Mouse (Mus musculus) ES-E14 (cell line): Measurements from ENCODE around the gene Cfap300. TPM values are rescaled to one million over a fixed set of nuclear protein-coding genes. Genes with fewer than 3 reads are reported as not detected.

Experiments
- DNase-seq: peaks from one replicate; pipeline ENCODE4 v3.0.0-alpha.2; 2013; ENCODE audit warnings: low read depth, low spot score
- H3K27ac ChIP-seq: 2 replicates; pipeline ENCODE4 v1.5.1; 2012; ENCODE audit warnings: low read depth, mild to moderate bottlenecking, low read length, moderate library complexity, mixed read lengths; ENCODE audit not compliant: poor library complexity, insufficient read depth, severe bottlenecking
- H3K36me3 ChIP-seq: 2 replicates; pipeline ENCODE4 v1.6.1; 2012; ENCODE audit warnings: mild to moderate bottlenecking, low read length, moderate library complexity, mixed read lengths; ENCODE audit not compliant: control insufficient read depth, poor library complexity, insufficient read depth, severe bottlenecking
- H3K4me1 ChIP-seq, 2 experiments: fragments of 150-350 bp in 1 of 2; sonication (generic) in 1 of 2; 2 replicates each; pipeline ENCODE4 v1.6.1; 2012; ENCODE audit warnings: low read length in 2 of 2, mild to moderate bottlenecking in 1 of 2, mixed read lengths in 1 of 2; ENCODE audit not compliant: control insufficient read depth in 2 of 2, insufficient read depth in 2 of 2, poor library complexity in 1 of 2
- H3K4me3 ChIP-seq, 2 experiments: fragments of 150-350 bp in 1 of 2; sonication (generic) in 1 of 2; 2 replicates each; pipeline ENCODE4 v1.5.1; 2012; ENCODE audit warnings: low read length in 2 of 2, low read depth in 1 of 2, mild to moderate bottlenecking in 1 of 2, mixed read lengths in 1 of 2; ENCODE audit not compliant: insufficient read depth in 1 of 2, poor library complexity in 1 of 2, severe bottlenecking in 1 of 2
- H3K9ac ChIP-seq: 2 replicates; pipeline ENCODE4 v1.6.1; 2012; ENCODE audit warnings: low read depth, mild to moderate bottlenecking, low read length, mixed read lengths; ENCODE audit not compliant: poor library complexity, insufficient read depth, severe bottlenecking
- H3K9me3 ChIP-seq: fragments of 150-350 bp; sonication (generic); 2 replicates; pipeline ENCODE4 v1.6.1; 2012; ENCODE audit warnings: low read depth, mild to moderate bottlenecking, low read length; ENCODE audit not compliant: control insufficient read depth, insufficient read depth
- CHD2 ChIP-seq: IDR thresholded peaks from 2 replicates; pipeline ENCODE4 v1.6.1; 2014; ENCODE audit warnings: mild to moderate bottlenecking, low read depth, low read length, inconsistent platforms
- HCFC1 ChIP-seq: IDR thresholded peaks from 2 replicates; pipeline ENCODE4 v1.6.1; 2012; ENCODE audit warnings: low read length, inconsistent platforms, borderline replicate concordance; ENCODE audit not compliant: insufficient read depth
- MAFK ChIP-seq: IDR thresholded peaks from 2 replicates; pipeline ENCODE4 v1.6.1; 2014; ENCODE audit warnings: mild to moderate bottlenecking, low read depth, low read length, inconsistent platforms; ENCODE audit not compliant: insufficient read depth
- ZC3H11A ChIP-seq: IDR thresholded peaks from 2 replicates; pipeline ENCODE4 v1.6.1; 2012; ENCODE audit warnings: low read depth, mild to moderate bottlenecking, inconsistent platforms, low read length, borderline replicate concordance
- ZNF384 ChIP-seq: IDR thresholded peaks from 2 replicates; pipeline ENCODE4 v1.6.1; 2012; ENCODE audit warnings: low read depth, low read length, inconsistent platforms
- in situ Hi-C, 2 experiments: fragments of 600-800 bp; cut with MboI; formaldehyde crosslinking; loops; one replicate each; pipeline ENCODE4 v1.15.1; 2025; ENCODE audit warnings: low sequenced_read_pairs in 2 of 2, inconsistent platforms in 1 of 2; ENCODE audit not compliant: unreplicated experiment in 2 of 2
- total RNA-seq: library from RNA; depleted of rRNA; stranded (reverse); fragments of 300-350 nt; gene quantifications from 2 replicates; pipeline ENCODE4 v1.2.3, GENCODE M21; 2012

Cfap300 gene
- total RNA-seq, 1 experiment: 2.4 TPM

- in situ Hi-C loops: no loop called here
- no peaks in the 10 kb centered on the region for H3K9me3 ChIP-seq
- H3K27ac ChIP-seq: peak within 1 kb of the TSS; percentile 98
- peak within 1 kb of the TSS; percentile 98 for H3K9ac ChIP-seq
- peaks cover 3 to 5% of the 10 kb centered on the region in 2 experiments; a peak in 2 of 4 replicates for H3K4me1 ChIP-seq
- H3K36me3 ChIP-seq: peaks cover 8% of the 10 kb centered on the region
- DNase-seq: peak; percentile 78
- peak; percentile 57; the same call in 1 of the 2 replicates for TF ChIP-seq HCFC1
- TF ChIP-seq CHD2: no peak
- H3K4me3 ChIP-seq: peak within 1 kb of the TSS; percentile 62 to 99
Observed at GRCm38 (mm10) chr9:8004370-8004991, 38.1 kb downstream of the Cfap300 start, which contains the start of gene Yap1. TSS of gene Yap1 (minus strand) at chr9:8004596.

- Histone ChIP-seq H3K9ac (peak overlapping the region; percentile 98), H3K27ac (peak overlapping the region; percentile 98), H3K4me3 (peak overlapping the region; percentile 62 to 99), H3K36me3 (peaks cover 10% of the 10 kb centered on the region), H3K9me3 (no peaks in the 10 kb centered on the region), H3K4me1 (peaks cover 3 to 5% of the 10 kb centered on the region in 2 experiments; a peak in 2 of 4 replicates)
- DNase-seq: no peak
- TF ChIP-seq HCFC1: no peak; the same call in 1 of the 2 replicates
- TF ChIP-seq ZNF384: no peak
- no peak for TF ChIP-seq CHD2
- TF ChIP-seq MAFK: no peak
- no peak for TF ChIP-seq ZC3H11A
- in situ Hi-C loops: no loop called here
Observed at GRCm38 (mm10) chr9:8003301-8004271, 39.0 kb downstream of the Cfap300 start.

DNA sequence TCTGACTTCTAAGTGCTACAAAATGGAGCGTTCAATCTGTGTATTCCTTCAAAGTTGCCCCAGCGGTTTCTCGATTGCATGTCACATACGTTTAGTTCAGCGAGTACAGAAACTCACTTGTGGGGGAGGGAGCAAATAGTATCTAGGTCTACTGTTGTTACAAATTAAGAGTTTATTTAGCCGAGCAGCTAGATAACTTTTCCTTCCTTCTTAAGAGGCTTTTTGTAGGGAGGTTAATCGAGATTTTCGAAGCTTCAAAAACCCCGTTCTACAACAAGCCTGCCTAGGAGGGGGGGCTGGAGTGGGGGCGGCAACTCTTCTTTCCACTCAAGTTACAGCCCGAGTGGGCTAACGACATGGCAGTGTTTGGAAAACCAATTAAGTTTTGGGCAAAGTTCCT is 39.8 kb downstream of the Cfap300 start:
- in situ Hi-C loops: no loop called here
- Histone ChIP-seq H3K36me3 (peaks cover 10% of the 10 kb centered on the region), H3K9ac (peak overlapping the region; percentile 98; the same call in 1 of the 2 replicates), H3K4me1 (peaks cover 3 to 5% of the 10 kb centered on the region in 2 experiments; a peak in 2 of 4 replicates), H3K4me3 (peak overlapping the region; percentile 62 to 99), H3K9me3 (no peaks in the 10 kb centered on the region), H3K27ac (no peak overlapping the region)
- TF ChIP-seq CHD2 (no peak), ZNF384 (no peak), MAFK (no peak), ZC3H11A (no peak), HCFC1 (no peak)
- no peak for DNase-seq

GRCm38 (mm10) chr9:8001352-8001751 is 41.3 kb downstream of the Cfap300 start:
- DNase-seq: no peak
- Histone ChIP-seq H3K9ac (no peak overlapping the region), H3K4me1 (peaks cover under 1 to 4% of the 10 kb centered on the region in 2 experiments; a peak in 2 of 4 replicates), H3K36me3 (peaks cover 12% of the 10 kb centered on the region), H3K27ac (no peak overlapping the region), H3K9me3 (no peaks in the 10 kb centered on the region), H3K4me3 (no peak overlapping the region)
- TF ChIP-seq CHD2: no peak
- TF ChIP-seq ZNF384: no peak
- TF ChIP-seq MAFK: no peak
- TF ChIP-seq ZC3H11A: no peak
- TF ChIP-seq HCFC1: no peak
- in situ Hi-C loops: no loop called here
